Mouse (Mus musculus) CH12.LX (cell line): ENCODE measurements at regions not wholly inside any gene's neighbourhood (a gene's known extent, or its start where the extent isn't known, plus 50 kb on each side); places are given as distances from the start of the nearest gene placed in this dataset.

Source experiments
- ETS1 ChIP-seq: conservative IDR thresholded peaks from 2 replicates; pipeline ENCODE4 v1.6.1; 2012; ENCODE audit warnings: low read depth, mild to moderate bottlenecking, inconsistent platforms, low read length, improper control_type of control experiment, moderate library complexity
- HCFC1 ChIP-seq: IDR thresholded peaks from 2 replicates; pipeline ENCODE4 v1.6.1; 2012; ENCODE audit warnings: low read depth, mild to moderate bottlenecking, inconsistent platforms, low read length, improper control_type of control experiment
- POLR2A ChIP-seq: IDR thresholded peaks from 2 replicates; pipeline ENCODE4 v1.6.1; 2011; ENCODE audit warnings: low read depth, mild to moderate bottlenecking, improper control_type of control experiment, low read length
- RAD21 ChIP-seq: IDR thresholded peaks from 2 replicates; pipeline ENCODE4 v1.6.1; 2011; ENCODE audit warnings: low read depth, mild to moderate bottlenecking, low read length, improper control_type of control experiment, moderate library complexity
- USF1 ChIP-seq: IDR thresholded peaks from 2 replicates; pipeline ENCODE4 v1.6.1; 2014; ENCODE audit warnings: low read depth, mild to moderate bottlenecking, inconsistent platforms, low read length, improper control_type of control experiment

DNA sequence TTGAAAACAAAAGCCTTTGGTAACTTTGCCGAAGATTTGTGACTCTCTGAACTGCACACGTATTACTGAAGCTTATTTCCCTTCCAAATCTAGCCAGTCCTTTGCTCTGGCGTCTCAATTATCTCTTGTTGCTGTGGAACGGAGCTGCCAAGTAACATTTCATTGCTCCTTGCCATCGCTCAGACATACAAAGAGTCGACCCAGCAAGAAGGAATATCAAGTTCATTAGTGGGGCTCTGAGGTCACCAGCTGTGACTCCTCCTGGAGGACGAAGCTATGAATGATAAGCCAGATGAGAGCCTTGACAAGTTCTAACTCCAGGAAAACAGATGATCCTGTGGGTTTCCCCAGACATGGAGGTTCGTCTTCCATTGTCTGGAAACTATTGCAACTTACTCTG, 638.8 kb upstream of the Adgra3 start:
- TF ChIP-seq USF1 (no peak), RAD21 (no peak), POLR2A (no peak), ETS1 (no peak), HCFC1 (no peak)
